Mouse (Mus musculus) megakaryocyte, embryonic 14.5 days (primary cell): ENCODE measurements around the gene Il1r1.

Experiments
- FLI1 ChIP-seq: IDR thresholded peaks from 2 replicates; pipeline ENCODE4 v1.6.1; 2012; ENCODE audit warnings: low read length, inconsistent platforms, mixed read lengths
- GATA1 ChIP-seq: IDR thresholded peaks from 3 replicates; pipeline ENCODE4 v1.6.1; 2012; ENCODE audit warnings: mixed read lengths, low read length, inconsistent platforms, borderline replicate concordance

- TF ChIP-seq GATA1 = no peak
- TF ChIP-seq FLI1 = no peak
Observed at GRCm38 (mm10) chr1:40275285-40276013, 50.6 kb downstream of the Il1r1 start.
